Mouse (Mus musculus): ENCODE data around the gene Pcbp1. TPM values are rescaled to one million over a fixed set of nuclear protein-coding genes. Genes with fewer than 3 reads are reported as not detected.
"Not testable (repeated sequence)": the region's sequence is repeated elsewhere in the genome, so short reads cannot be mapped to it uniquely, and the experiment has no call there.

The Pcbp1 gene
- 168 and 192 TPM in 2 replicates for polyA plus RNA-seq (2015; fragmentation: Nextera tagmentation; extraction: Ambion mirVana)

DNA sequence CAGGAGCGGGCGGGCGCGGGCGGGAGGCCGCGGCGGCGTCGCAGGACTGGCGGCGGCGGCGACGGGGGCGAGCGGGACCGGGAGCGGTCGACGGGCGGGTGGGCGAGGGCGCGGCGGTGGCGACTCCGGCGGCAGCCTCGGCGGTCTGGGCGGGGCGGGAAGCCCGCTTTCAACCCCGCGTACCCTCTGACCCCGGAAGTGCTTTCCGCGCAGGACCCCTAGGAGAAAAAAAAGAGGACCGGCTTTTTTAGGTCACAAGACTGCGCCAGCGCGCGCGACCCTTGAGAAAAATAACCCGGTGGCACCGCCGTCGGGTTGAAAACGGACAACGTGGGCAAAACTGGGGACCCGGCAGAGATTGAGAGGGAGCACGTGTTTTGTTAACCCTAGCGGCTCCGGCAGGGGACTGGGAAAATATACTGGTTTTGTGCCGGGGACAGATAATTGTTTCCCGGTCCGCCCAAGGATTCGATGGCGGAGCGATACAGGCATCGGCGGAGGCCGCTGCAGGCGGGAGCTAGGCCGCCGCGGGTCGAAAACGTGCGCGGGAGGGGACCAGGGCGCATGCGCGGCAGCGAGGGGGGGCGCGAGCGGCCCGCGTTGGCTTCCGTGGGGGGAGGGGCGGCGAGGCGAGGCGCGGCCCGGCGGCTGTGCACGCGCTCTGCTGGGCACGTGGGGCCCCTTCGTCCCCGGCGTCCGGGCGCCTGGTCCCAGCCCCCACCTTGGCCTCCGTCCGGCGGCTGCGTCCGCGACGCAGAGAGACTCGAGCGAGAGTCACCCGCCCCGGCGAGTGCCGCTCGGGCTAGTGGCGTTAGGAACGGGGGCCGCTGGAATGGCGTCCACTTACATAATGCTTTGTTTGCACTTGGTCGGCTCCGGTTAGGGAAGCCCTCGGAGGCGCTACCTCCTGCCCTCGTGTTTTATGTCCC, at the start of gene Pcbp1:
Pcbp1 (minus strand) TSS at position 290 of the 929 bp plus-strand sequence.
- H3K27ac ChIP-seq (ENCODE audit: low read length) = peak within 1 kb of the TSS; percentile 100
- under 1% methylated on average over 105 of the region's 120 CpGs for WGBS
- ATAC-seq (ENCODE audit: low read depth) = peak; percentile 91

DNA sequence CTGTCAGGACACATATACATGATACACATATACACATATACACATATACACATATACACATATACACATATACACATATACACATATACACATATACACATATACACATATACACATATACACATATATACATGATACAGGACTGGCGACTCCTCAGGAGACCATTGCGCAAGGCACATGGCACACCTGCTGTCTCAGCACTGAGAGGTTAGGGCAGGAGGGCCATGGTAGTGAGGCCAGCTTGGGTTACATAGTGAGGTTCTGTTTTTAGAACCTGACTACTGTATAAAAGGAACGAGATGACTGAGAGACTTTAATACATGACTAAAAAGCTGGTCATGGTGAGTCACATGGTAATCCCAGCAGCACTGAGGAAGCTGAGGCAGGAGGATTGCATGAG, 48.4 kb upstream of the Pcbp1 start:
- no peak for ATAC-seq (ENCODE audit: low read depth)
- peaks cover 31% of the 10 kb centered on the region for H3K4me1 ChIP-seq (replicated peaks; ENCODE audit: control insufficient read depth, insufficient read depth, low read length)
- no peaks in the 10 kb centered on the region for H3K36me3 ChIP-seq (ENCODE audit: control insufficient read depth, insufficient read depth, low read length)
- H3K27ac ChIP-seq (ENCODE audit: low read length) = no peak overlapping the region
- no peak overlapping the region for H3K4me3 ChIP-seq (ENCODE audit: low read length)
- H3K27me3 ChIP-seq (ENCODE audit: control insufficient read depth, insufficient read depth, low read depth, low read length) = no peaks in the 10 kb centered on the region
- no peak overlapping the region for H3K9ac ChIP-seq (ENCODE audit: low read length)
- H3K4me2 ChIP-seq (ENCODE audit: low read depth, low read length) = no peak overlapping the region
- H3K9me3 ChIP-seq (ENCODE audit: control insufficient read depth, low read length) = no peaks in the 10 kb centered on the region
- 88% methylated on average over 3 of the region's 3 CpGs for WGBS

More for the DNA sequence above, at the start of gene Pcbp1:
- Histone ChIP-seq H3K9me3 (ENCODE audit: control insufficient read depth, low read length) (no peaks in the 10 kb centered on the region), H3K4me3 (ENCODE audit: low read length) (peak within 1 kb of the TSS; percentile 98), H3K36me3 (ENCODE audit: control insufficient read depth, insufficient read depth, low read length) (peaks cover 15% of the 10 kb centered on the region), H3K9ac (ENCODE audit: low read length) (peak within 1 kb of the TSS; percentile 99), H3K4me1 (replicated peaks; ENCODE audit: control insufficient read depth, insufficient read depth, low read length) (peaks cover 25% of the 10 kb centered on the region), H3K27me3 (ENCODE audit: control insufficient read depth, insufficient read depth, low read depth, low read length) (no peaks in the 10 kb centered on the region), H3K4me2 (ENCODE audit: low read depth, low read length) (peak within 1 kb of the TSS; percentile 89)

DNA sequence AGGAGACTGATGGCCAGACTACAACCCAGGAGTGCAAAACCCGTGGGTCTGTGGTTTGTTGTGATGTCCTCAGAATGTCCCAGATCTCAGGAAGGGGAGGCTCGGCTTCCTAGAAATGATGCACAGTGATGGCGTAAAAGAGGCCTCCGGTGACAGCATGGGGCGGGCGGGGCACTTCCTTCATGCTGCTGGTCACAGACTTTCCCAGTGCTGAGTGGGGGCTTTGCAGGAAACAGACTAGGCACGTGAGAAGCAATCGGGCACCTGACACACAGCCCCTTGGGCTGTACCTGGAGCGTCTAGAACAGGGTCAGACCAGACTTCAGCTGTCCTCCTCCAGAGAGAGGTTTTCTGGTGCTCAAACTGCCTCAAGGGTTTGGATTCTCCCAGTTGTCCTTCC, 44.7 kb upstream of the Pcbp1 start:
- Histone ChIP-seq H3K9ac (ENCODE audit: low read length) (no peak overlapping the region), H3K27me3 (ENCODE audit: control insufficient read depth, insufficient read depth, low read depth, low read length) (no peaks in the 10 kb centered on the region)
- peak; percentile 58; the same call in 1 of the 2 replicates for ATAC-seq (ENCODE audit: low read depth)

DNA sequence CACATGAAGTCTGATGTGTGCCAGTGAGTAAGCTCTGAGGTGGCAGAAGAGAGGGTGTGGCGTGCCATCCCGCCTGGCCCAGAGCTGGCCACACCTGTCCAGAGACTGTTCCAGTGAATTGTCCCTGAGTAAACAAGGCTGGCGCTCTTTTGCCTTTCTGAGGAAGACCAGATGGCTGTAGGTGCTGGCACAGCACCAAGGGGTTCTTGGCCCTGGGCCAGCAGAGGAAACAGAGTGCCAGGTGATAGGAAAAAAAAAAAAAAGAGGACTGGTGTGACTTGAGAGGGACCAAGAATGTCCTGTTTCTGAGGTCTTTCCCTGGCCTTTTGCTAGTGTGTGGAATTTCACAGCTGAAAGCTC, 43.3 kb upstream of the Pcbp1 start:
- no peak overlapping the region for H3K4me2 ChIP-seq (ENCODE audit: low read depth, low read length)
- WGBS = 20% methylated on average over 3 of the region's 3 CpGs
- no peak overlapping the region for H3K4me3 ChIP-seq (ENCODE audit: low read length)
- peak overlapping the region; percentile 68 for H3K27ac ChIP-seq (ENCODE audit: low read length)
- H3K9ac ChIP-seq (ENCODE audit: low read length) = no peak overlapping the region
- no peaks in the 10 kb centered on the region for H3K9me3 ChIP-seq (ENCODE audit: control insufficient read depth, low read length)
- peaks cover 22% of the 10 kb centered on the region for H3K4me1 ChIP-seq (replicated peaks; ENCODE audit: control insufficient read depth, insufficient read depth, low read length)
- peak; percentile 76 for ATAC-seq (ENCODE audit: low read depth)
- H3K27me3 ChIP-seq (ENCODE audit: control insufficient read depth, insufficient read depth, low read depth, low read length) = no peaks in the 10 kb centered on the region
- peaks cover 4% of the 10 kb centered on the region for H3K36me3 ChIP-seq (ENCODE audit: control insufficient read depth, insufficient read depth, low read length)

More for the DNA sequence above, 44.7 kb upstream of the Pcbp1 start:
- H3K9me3 ChIP-seq (ENCODE audit: control insufficient read depth, low read length) = no peaks in the 10 kb centered on the region
- H3K4me2 ChIP-seq (ENCODE audit: low read depth, low read length) = no peak overlapping the region
- 43% methylated on average over 9 of the region's 9 CpGs for WGBS
- H3K4me3 ChIP-seq (ENCODE audit: low read length) = no peak overlapping the region
- H3K27ac ChIP-seq (ENCODE audit: low read length) = no peak overlapping the region
- peaks cover 2% of the 10 kb centered on the region; the same call in 1 of the 2 replicates for H3K36me3 ChIP-seq (ENCODE audit: control insufficient read depth, insufficient read depth, low read length)
- H3K4me1 ChIP-seq (replicated peaks; ENCODE audit: control insufficient read depth, insufficient read depth, low read length) = peaks cover 22% of the 10 kb centered on the region

DNA sequence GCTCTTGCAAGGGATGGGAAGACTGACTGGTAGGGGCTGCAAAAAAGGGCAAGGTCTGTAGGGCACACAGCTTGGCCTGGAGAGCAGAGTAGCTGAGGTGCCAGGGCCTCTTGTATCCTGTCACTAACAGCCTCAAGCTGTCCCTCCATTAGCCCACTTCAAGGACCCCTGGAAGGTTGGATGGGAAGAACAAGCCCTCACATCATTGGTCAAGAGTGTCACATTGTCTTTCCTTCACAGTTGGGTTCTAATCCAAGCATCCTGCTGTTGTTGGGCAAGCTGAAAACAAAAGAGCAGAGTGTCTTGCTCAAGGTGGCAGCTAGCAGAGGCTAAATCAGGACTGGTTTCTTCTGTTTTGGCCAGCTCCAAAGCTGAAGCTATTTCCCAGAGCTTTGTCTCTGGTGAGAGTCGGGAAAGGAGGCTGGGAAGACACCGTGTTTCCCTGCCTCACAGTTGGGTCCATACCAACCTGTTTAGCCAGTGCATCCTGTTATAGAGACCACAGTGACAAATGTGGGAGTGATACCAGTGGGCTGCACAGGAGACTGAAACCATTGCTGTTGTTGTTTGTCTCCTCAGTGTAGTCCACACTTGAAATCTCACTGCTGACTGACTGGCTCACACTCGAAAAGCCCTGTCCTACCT, 42.8 kb upstream of the Pcbp1 start:
- peak overlapping the region; percentile 68 for H3K27ac ChIP-seq (ENCODE audit: low read length)
- ATAC-seq (ENCODE audit: low read depth) = 0 out of 2 replicates have a peak, but pooled peaks have one; percentile 18
- no peak overlapping the region for H3K4me2 ChIP-seq (ENCODE audit: low read depth, low read length)
- no peak overlapping the region for H3K9ac ChIP-seq (ENCODE audit: low read length)
- no peak overlapping the region for H3K4me3 ChIP-seq (ENCODE audit: low read length)
- no peaks in the 10 kb centered on the region for H3K9me3 ChIP-seq (ENCODE audit: control insufficient read depth, low read length)
- peaks cover 4% of the 10 kb centered on the region for H3K36me3 ChIP-seq (ENCODE audit: control insufficient read depth, insufficient read depth, low read length)
- H3K4me1 ChIP-seq (replicated peaks; ENCODE audit: control insufficient read depth, insufficient read depth, low read length) = peaks cover 22% of the 10 kb centered on the region
- H3K27me3 ChIP-seq (ENCODE audit: control insufficient read depth, insufficient read depth, low read depth, low read length) = no peaks in the 10 kb centered on the region
- WGBS = 40% methylated on average over 3 of the region's 3 CpGs

DNA sequence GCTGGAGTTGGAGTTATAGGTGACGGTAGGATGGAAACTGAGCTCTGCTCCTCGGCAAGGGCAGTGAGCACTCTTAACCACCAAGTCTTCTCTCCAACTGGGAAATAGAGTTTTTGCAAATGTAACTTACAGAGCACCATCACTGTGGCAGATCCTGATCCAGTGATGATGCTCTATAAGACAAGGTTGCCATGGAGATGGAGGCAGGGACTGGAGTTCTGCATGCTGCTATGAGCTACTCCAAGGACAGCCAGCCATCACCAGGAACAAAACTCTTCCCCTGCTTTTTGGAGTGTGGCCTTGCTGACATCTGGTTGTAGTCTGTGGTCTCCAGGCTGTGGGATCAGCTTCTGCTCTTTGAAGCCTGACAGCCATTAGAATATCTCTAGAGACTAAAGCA, 39.7 kb upstream of the Pcbp1 start:
- H3K36me3 ChIP-seq (ENCODE audit: control insufficient read depth, insufficient read depth, low read length) = peaks cover 8% of the 10 kb centered on the region
- H3K9me3 ChIP-seq (ENCODE audit: control insufficient read depth, low read length) = no peaks in the 10 kb centered on the region
- no peak overlapping the region for H3K27ac ChIP-seq (ENCODE audit: low read length)
- ATAC-seq (ENCODE audit: low read depth) = no peak
- no peak overlapping the region for H3K4me3 ChIP-seq (ENCODE audit: low read length)
- no peak overlapping the region for H3K4me2 ChIP-seq (ENCODE audit: low read depth, low read length)
- 80% methylated on average over 2 of the region's 2 CpGs for WGBS
- no peak overlapping the region for H3K9ac ChIP-seq (ENCODE audit: low read length)
- no peaks in the 10 kb centered on the region for H3K27me3 ChIP-seq (ENCODE audit: control insufficient read depth, insufficient read depth, low read depth, low read length)
- peaks cover 19% of the 10 kb centered on the region for H3K4me1 ChIP-seq (replicated peaks; ENCODE audit: control insufficient read depth, insufficient read depth, low read length)

DNA sequence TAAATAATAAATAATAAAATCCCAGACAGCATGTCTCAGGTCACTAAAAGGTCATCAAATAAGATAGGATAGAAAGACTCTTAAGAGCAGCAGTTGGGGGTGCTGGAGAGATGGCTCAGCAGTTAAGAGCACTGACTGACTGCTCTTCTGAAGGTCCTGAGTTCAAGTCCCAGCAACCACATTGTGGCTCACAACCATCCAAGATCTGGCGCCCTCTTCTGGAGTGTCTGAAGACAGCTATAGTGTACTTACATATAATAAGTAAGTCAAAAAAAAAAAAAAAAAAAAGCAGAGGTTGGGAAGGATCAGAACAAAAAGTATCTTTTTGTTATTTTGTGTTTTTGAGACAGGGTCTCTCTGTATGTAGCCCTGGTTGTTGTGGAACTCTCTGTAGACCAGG, 31.1 kb upstream of the Pcbp1 start:
- not testable (repeated sequence) for H3K4me3 ChIP-seq (ENCODE audit: low read length); H3K36me3 ChIP-seq (ENCODE audit: control insufficient read depth, insufficient read depth, low read length); H3K27ac ChIP-seq (ENCODE audit: low read length); H3K4me1 ChIP-seq (replicated peaks; ENCODE audit: control insufficient read depth, insufficient read depth, low read length); H3K9me3 ChIP-seq (ENCODE audit: control insufficient read depth, low read length); H3K27me3 ChIP-seq (ENCODE audit: control insufficient read depth, insufficient read depth, low read depth, low read length); H3K4me2 ChIP-seq (ENCODE audit: low read depth, low read length); ATAC-seq (ENCODE audit: low read depth); H3K9ac ChIP-seq (ENCODE audit: low read length)
- 88% methylated on average over 1 of the region's 1 CpGs for WGBS

DNA sequence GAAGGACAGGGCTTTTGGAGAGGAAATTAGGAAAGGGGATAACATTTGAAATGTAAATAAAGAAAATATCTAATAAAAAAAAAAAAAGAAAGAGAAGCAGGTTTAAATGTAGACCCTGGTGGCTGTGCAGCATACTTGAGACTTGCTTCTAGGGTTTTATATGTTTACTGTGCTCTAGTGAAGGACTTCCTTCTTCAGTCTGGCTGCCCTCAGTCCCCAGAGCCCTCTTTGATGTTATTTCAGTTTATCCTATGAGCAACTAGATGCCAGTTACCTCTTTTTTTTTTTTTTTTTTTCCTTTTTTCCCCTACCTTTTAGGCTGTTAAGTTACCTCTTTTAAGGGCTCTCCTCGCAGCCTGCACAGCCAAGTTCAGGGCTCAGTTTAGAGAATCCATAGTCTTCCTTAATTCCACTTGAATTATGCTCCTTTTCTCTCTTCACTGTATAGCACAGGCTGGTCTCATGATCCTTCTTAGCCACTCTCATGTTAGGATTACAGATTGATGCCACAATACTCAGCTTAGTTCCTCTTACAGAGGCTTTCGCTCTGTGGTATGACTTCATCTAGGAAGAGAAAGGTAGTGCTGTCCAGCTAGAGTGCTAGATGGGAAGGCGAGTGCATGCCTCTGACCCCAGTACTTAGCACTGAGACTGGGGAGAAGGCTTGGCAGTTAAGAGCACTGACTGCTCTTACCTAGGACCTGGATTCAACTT, 30.4 kb upstream of the Pcbp1 start:
- ATAC-seq (ENCODE audit: low read depth) = peak; percentile 80
- Histone ChIP-seq H3K4me3 (ENCODE audit: low read length) (no peak overlapping the region), H3K4me2 (ENCODE audit: low read depth, low read length) (no peak overlapping the region), H3K4me1 (replicated peaks; ENCODE audit: control insufficient read depth, insufficient read depth, low read length) (peaks cover 3% of the 10 kb centered on the region; the same call in 1 of the 2 replicates), H3K27me3 (ENCODE audit: control insufficient read depth, insufficient read depth, low read depth, low read length) (no peaks in the 10 kb centered on the region), H3K27ac (ENCODE audit: low read length) (peak overlapping the region; percentile 39), H3K9ac (ENCODE audit: low read length) (no peak overlapping the region), H3K9me3 (ENCODE audit: control insufficient read depth, low read length) (no peaks in the 10 kb centered on the region), H3K36me3 (ENCODE audit: control insufficient read depth, insufficient read depth, low read length) (peaks cover 10% of the 10 kb centered on the region; the same call in 1 of the 2 replicates)
- 73% methylated on average over 3 of the region's 3 CpGs for WGBS

DNA sequence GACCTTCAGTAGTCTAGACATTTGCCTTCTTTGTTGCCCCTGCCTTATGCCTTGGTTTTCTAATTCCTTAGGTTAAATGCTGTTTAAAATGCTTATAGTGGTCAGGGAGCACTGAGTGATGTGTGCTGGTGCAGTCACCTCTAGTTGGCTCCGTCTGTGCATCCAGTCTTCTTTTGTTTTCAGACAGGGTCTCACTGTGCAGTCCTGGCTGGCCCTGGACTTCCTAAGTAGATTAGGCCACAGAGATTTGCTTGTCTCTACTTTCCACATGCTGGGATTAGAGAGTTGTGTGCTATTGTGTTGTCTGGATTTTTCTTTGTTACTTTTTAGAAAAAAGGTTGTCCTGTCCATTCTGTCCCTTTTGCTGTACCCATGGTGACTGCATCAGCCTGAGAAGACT, 24.5 kb upstream of the Pcbp1 start:
- Histone ChIP-seq H3K27me3 (ENCODE audit: control insufficient read depth, insufficient read depth, low read depth, low read length) (no peaks in the 10 kb centered on the region), H3K4me3 (ENCODE audit: low read length) (no peak overlapping the region), H3K9me3 (ENCODE audit: control insufficient read depth, low read length) (no peaks in the 10 kb centered on the region), H3K36me3 (ENCODE audit: control insufficient read depth, insufficient read depth, low read length) (peaks cover 8% of the 10 kb centered on the region; the same call in 1 of the 2 replicates), H3K4me1 (replicated peaks; ENCODE audit: control insufficient read depth, insufficient read depth, low read length) (no peaks in the 10 kb centered on the region), H3K27ac (ENCODE audit: low read length) (no peak overlapping the region), H3K4me2 (ENCODE audit: low read depth, low read length) (no peak overlapping the region), H3K9ac (ENCODE audit: low read length) (no peak overlapping the region)
- 81% methylated on average over 1 of the region's 1 CpGs for WGBS
- no peak for ATAC-seq (ENCODE audit: low read depth)

Measured in lung, embryonic 16.5 days (tissue).